Mouse (Mus musculus) heart, postnatal 14 days (tissue): ENCODE measurements around the gene Cd200r4. TPM values are rescaled to one million over a fixed set of nuclear protein-coding genes. Genes with fewer than 3 reads are reported as not detected.

Experiments
- DNase-seq, 2 experiments: peaks; one replicate each; pipeline ENCODE4 v3.0.0; 2021 to 2022
- intact Hi-C: fragments of 180-260 bp; cut with DNase I; formaldehyde crosslinking; loops from one replicate; pipeline ENCODE4 v1.15.1; 2025
- total RNA-seq, 2 experiments: library from RNA; stranded (reverse); gene quantifications; 2 replicates each; pipeline ENCODE4 v1.2.3; 2021

Gene Cd200r4
- total RNA-seq, 2 experiments from 2014 or later: not detected

DNA sequence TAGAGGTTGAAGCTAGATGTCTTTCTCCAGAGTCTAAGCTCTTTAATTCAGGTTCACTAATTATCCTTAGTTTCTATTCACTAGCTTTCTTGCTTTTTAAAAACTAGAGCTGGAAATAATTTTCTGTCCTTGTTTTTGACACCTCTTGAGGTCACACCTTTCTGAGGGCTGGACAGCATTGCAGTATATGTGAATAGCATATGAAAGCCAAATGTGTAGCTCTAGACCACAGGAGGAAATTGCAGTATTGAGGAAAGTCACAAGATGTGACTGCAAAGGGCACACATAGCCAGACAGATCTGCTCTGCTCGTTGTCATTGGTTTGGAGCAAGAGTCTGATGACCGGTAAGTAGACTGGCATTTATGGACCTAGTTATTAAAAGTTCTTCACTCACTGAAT lies 55.3 kb downstream of the Cd200r4 start, which contains the start of gene Cd200r2:
Gene Cd200r2, plus strand, starts transcription at position 301 of the 400 bp plus-strand sequence.
- intact Hi-C loops: loop anchor here (5.0 kb wide), 1 partner anchor 54 kb away; the partner anchor contains the start of gene Cd200r4
- DNase-seq: no peak

DNA sequence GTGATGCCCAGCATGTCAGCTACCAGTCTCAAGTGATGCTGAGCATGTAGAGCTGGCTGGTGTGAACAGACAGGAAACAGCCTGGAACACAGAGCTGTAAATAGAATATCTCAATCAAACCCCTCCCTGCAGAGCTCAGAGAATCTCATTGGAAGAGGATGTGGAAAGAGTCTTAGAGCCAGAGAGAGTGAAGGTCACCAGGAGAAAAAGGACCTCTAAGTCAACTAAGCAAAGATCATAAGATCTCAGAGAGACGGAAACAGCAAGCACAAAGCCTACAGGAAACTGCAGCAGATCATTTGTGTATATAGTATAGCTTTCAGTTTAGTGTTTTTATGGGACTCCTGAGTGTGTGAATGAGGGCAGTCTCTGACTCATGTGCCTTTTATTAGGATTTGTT lies 63.6 kb downstream of the Cd200r4 start:
- intact Hi-C loops: no loop called here
- DNase-seq: no peak

DNA sequence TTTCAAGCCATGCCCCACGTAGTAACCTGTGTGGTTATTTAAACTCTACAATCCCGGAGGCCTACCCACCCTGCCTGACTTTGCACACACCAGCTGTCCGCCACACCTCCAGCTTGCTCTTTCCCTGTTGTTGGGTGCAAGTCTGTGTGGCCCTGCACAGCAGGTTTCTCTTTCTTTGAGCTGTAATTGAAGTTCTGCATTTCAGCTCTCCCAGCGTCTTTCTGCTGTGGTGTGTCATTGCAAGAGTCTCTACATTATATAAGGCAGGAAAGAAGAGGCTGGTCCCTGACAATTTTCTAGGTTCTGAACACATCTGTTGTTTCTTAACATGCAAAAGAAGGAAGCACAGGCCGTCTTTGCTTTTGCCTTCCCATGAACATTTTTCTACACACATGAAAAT lies 65.1 kb downstream of the Cd200r4 start:
- DNase-seq: no peak
- intact Hi-C loops: no loop called here

DNA sequence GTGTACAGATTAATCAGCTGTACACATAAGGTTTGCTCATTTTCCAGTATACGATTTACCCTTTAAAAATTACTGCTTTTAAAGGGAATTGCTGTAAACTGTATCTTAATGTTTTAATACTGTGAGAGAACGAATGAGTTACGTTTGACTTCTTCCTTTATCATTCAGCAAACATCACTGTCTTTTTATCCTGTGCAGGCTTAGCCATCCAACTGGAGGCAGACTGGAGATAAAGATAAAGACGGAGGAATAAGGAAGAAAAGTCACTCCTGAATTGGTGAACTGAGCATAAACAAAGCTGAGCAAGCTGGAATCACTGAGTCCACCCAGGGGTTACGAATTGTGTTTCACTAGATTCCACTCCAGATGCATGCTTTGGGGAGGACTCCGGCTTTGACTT lies 66.1 kb downstream of the Cd200r4 start:
- intact Hi-C loops: no loop called here
- no peak for DNase-seq

Other genes with a start within 250 kb of the Cd200r4 start
- gene Nepro, start 87.4 kb upstream of the Cd200r4 start, total RNA-seq: 1 to 10 TPM; 4.6 to 7.2 TPM
- 10 to 100 TPM; 10.2 to 12.5 TPM for gene Gtpbp8, start 65.4 kb upstream of the Cd200r4 start, total RNA-seq
- under 1 TPM; 0.33 to 0.66 TPM for gene Cd200r1, start 46.0 kb upstream of the Cd200r4 start, total RNA-seq
- gene Cd200r2, start 55.4 kb downstream of the Cd200r4 start, total RNA-seq: not detected
- under 1 TPM in 1 of 2 experiments, not detected in 1; 0.22 TPM for gene Cd200r3, start 131.9 kb downstream of the Cd200r4 start, total RNA-seq